Mouse (Mus musculus) cortical plate, adult 2 months (tissue): ENCODE measurements around the gene Ccdc81.

Experiments used
- CTCF ChIP-seq: fragments of 200-500 bp; IDR thresholded peaks from 2 replicates; pipeline ENCODE4 v1.5.1; 2011; ENCODE audit warnings: mild to moderate bottlenecking, control low read depth, low read length; ENCODE audit not compliant: insufficient read depth; ENCODE audit errors: extremely low read depth
- POLR2A ChIP-seq: fragments of 200-500 bp; IDR thresholded peaks from 2 replicates; pipeline ENCODE4 v1.6.1; 2011; ENCODE audit warnings: mild to moderate bottlenecking, low read length, control low read depth; ENCODE audit not compliant: insufficient read depth; ENCODE audit errors: extremely low read depth

DNA sequence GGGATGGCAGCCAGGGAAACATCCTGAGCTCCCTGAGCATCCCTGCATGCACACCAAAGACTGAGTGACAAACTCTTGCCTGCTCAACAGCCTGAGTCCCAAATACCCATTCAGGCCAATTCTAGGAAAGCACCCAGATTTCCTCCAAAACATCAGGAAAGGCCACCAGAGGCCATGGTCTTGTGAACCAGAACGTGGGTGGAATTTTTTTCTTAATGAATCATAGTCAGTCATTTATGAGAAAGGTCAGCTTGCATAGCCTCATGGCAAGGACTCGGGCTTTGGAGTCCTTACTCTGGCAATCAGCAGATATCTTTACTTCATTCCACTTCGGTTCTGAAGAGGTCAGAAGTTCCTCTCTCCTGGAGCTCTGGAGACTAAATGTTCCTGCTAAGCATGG, 52.9 kb downstream of the Ccdc81 start:
- TF ChIP-seq CTCF (no peak), POLR2A (no peak)
